Mouse (Mus musculus): ENCODE measurements around the gene Ust. TPM values are rescaled to one million over a fixed set of nuclear protein-coding genes. Genes with fewer than 3 reads are reported as not detected.

Gene Ust
- polyA plus RNA-seq, 1 experiment from 2014 or later: 8.4 TPM

DNA sequence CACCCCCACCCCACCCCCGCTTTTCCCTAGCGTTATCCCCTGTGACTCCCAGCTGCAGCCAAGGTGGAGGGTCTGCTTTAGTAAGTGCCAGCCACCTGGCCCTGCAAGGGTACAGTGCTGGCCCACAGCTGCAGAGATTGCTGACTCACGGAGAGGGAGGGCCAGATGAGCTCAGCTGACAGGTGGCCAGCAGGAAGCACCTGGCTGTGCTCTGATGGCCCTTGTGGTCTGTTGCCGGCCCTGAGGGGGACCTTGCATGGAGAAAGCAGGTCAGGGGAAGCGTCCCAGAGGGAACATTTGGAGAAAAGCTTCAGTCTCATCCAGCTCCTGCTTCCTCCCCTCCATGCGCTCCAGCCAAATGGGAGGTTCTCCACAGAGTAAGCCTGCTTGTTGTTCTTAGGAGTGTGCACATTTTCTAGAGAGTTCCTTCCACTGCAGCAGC, 231.3 kb downstream of the Ust start:
- ATAC-seq (ENCODE audit: low FRiP score, low read depth): peak; percentile 59; the same call in 1 of the 2 replicates
- no peak overlapping the region for H3K4me2 ChIP-seq
- H3K27ac ChIP-seq (replicated peaks): no peak overlapping the region
- no peak overlapping the region for H3K4me3 ChIP-seq
- H3K9ac ChIP-seq: no peak overlapping the region
- 0 out of 2 replicates have a peak, but pooled peaks cover 5% of the 10 kb centered on the region for H3K4me1 ChIP-seq (replicated peaks)
- no peaks in the 10 kb centered on the region for H3K36me3 ChIP-seq
- H3K27me3 ChIP-seq: no peaks in the 10 kb centered on the region
- H3K9me3 ChIP-seq: no peaks in the 10 kb centered on the region
- 31% methylated on average over 6 of the region's 6 CpGs for WGBS

DNA sequence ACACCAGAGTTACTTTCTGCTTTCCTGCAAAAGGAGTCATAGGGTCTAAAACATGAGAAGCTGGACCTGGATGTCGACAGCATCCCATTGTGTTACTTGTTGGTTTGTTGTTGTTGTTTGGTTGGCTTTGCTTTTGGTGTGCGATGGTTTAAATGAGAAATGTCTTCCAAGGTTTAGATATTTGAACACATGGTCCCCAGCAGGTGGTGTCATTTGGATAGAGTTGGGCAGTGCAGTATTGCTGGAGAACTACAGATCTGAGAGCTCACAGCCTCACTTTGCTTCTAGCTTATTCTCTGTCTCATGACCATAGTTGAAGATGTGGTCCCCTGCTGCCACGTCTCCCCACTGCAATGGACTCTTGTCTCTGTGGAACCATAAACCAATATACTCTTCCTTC, 234.6 kb downstream of the Ust start:
- H3K27ac ChIP-seq (replicated peaks): no peak overlapping the region
- no peaks in the 10 kb centered on the region for H3K9me3 ChIP-seq
- 0 out of 2 replicates have a peak, but pooled peaks cover 5% of the 10 kb centered on the region for H3K4me1 ChIP-seq (replicated peaks)
- H3K4me2 ChIP-seq: no peak overlapping the region
- no peaks in the 10 kb centered on the region for H3K27me3 ChIP-seq
- ATAC-seq (ENCODE audit: low FRiP score, low read depth): no peak
- WGBS: 85% methylated on average over 3 of the region's 3 CpGs
- no peak overlapping the region for H3K9ac ChIP-seq
- H3K4me3 ChIP-seq: no peak overlapping the region
- no peaks in the 10 kb centered on the region for H3K36me3 ChIP-seq

DNA sequence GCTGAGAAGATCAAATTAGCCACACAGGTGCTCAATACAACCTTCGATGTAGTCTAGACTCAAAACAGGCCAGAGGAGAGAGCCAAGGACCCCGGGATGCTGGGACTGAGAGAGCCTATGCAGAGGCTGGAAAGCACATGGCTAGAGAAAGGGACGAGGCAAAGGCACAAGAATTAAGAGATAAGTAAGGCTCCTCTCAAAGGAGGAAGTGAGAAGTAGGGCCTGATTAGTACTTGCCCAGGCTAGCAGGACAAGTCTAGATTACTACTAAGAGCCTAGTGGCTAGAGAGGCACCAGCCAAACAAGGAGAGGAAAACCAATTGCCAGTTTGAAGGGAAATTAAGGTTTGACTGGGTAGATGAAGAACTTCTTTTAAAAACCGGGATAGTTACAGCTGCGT, 241.5 kb downstream of the Ust start:
- no peaks in the 10 kb centered on the region for H3K27me3 ChIP-seq
- no peaks in the 10 kb centered on the region for H3K4me1 ChIP-seq (replicated peaks)
- H3K4me3 ChIP-seq: no peak overlapping the region
- no peaks in the 10 kb centered on the region for H3K36me3 ChIP-seq
- no peaks in the 10 kb centered on the region for H3K9me3 ChIP-seq
- no peak overlapping the region for H3K4me2 ChIP-seq
- H3K27ac ChIP-seq (replicated peaks): no peak overlapping the region
- WGBS: 82% methylated on average over 5 of the region's 5 CpGs
- ATAC-seq (ENCODE audit: low FRiP score, low read depth): no peak
- no peak overlapping the region for H3K9ac ChIP-seq

DNA sequence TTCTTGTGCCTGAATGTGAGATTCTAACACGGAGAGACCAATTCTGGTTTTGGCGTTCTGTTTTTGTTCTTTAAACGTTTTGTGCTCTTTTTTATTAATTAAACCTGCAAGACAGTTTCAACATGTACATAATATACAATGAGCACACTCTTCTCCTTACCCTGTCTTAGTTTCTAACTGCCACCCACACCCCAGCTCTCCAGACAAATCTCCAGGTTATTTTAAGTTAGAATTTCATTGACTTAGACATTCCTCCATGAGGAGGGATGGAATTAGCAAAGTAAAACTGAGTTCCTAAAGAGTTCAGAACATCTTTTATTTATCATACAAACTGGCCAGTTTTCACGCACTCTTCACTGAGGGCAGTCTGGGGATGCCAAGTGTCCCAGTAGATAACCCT, 248.9 kb downstream of the Ust start:
- Histone ChIP-seq H3K9me3 (no peaks in the 10 kb centered on the region), H3K9ac (no peak overlapping the region), H3K4me1 (replicated peaks) (no peaks in the 10 kb centered on the region), H3K27me3 (no peaks in the 10 kb centered on the region), H3K36me3 (no peaks in the 10 kb centered on the region), H3K4me2 (no peak overlapping the region), H3K4me3 (no peak overlapping the region), H3K27ac (replicated peaks) (no peak overlapping the region)
- ATAC-seq (ENCODE audit: low FRiP score, low read depth): no peak
- WGBS: 89% methylated on average over 4 of the region's 4 CpGs

DNA sequence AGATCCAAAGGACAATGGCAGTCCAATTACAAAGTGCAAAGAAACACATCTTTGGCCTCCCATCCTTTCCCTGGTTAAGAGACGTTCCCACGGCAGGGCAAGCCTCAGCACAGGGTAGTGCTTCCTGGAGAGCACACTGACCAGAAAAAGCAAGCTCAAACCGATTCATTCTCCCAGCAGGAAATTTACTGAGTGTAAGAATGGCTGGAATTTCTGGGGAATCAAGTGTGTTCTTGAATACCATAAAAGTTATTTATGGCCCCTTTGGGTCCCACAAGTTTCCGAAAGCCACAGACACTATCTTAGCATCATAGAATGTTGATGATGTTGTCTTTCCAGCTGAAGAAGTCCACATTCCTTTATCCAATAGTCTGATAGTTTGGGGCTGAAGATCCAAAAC, 258.9 kb downstream of the Ust start:
- H3K27me3 ChIP-seq: no peaks in the 10 kb centered on the region
- ATAC-seq (ENCODE audit: low FRiP score, low read depth): no peak
- WGBS: 43% methylated on average over 4 of the region's 4 CpGs
- no peaks in the 10 kb centered on the region for H3K9me3 ChIP-seq
- no peak overlapping the region for H3K4me2 ChIP-seq
- H3K9ac ChIP-seq: no peak overlapping the region
- no peaks in the 10 kb centered on the region for H3K36me3 ChIP-seq
- H3K27ac ChIP-seq (replicated peaks): no peak overlapping the region
- H3K4me1 ChIP-seq (replicated peaks): no peaks in the 10 kb centered on the region
- H3K4me3 ChIP-seq: no peak overlapping the region

DNA sequence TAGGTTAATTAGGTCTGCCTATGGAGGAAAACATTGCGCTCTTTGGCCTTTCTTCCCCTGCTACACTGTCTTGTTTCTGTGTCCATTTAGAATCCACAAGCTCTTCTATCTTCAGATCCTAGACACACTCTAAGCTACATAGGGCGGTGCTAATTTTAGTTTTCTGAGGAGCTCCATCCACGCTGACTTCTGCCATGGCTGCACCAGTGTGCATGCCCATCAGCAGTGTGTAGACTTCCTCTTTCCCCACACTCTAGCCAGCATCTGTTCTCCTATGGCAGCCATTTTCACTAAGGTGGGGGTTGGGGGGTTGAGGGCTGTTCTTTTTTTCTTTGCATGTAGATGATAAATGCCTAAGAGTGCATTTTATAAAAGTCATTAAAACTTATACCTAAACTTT, 268.6 kb downstream of the Ust start:
- Histone ChIP-seq H3K36me3 (no peaks in the 10 kb centered on the region), H3K27me3 (no peaks in the 10 kb centered on the region)

DNA sequence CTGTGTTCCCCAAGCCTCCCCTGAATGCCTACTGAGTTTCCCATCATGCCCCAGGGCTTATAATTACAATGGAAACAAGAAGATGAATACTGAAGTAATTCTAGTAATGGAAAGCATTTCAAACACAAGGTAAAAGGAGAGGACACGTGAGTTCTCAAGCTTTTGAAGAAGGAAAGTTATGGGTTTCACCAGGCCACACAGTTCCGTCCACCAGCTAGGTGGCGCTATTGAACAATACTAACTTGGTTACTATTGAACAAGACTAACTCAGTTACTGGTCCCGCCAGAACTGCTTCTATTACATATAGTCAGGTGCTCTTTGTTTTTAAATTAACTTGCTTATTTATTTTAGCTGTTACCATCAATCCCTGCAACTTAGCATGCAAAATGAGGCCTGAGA, 276.3 kb downstream of the Ust start:
- Histone ChIP-seq H3K4me1 (replicated peaks) (no peaks in the 10 kb centered on the region), H3K4me3 (no peak overlapping the region), H3K9ac (no peak overlapping the region), H3K27ac (replicated peaks) (no peak overlapping the region), H3K36me3 (no peaks in the 10 kb centered on the region), H3K4me2 (no peak overlapping the region), H3K9me3 (no peaks in the 10 kb centered on the region), H3K27me3 (no peaks in the 10 kb centered on the region)
- 0 out of 2 replicates have a peak, but pooled peaks have one; percentile 54 for ATAC-seq (ENCODE audit: low FRiP score, low read depth)
- 13% methylated on average over 4 of the region's 4 CpGs for WGBS

More for the DNA sequence above, 268.6 kb downstream of the Ust start:
- H3K4me1 ChIP-seq (replicated peaks): no peaks in the 10 kb centered on the region
- no peak overlapping the region for H3K27ac ChIP-seq (replicated peaks)
- 93% methylated on average over 3 of the region's 3 CpGs for WGBS
- no peaks in the 10 kb centered on the region for H3K9me3 ChIP-seq
- H3K4me2 ChIP-seq: no peak overlapping the region
- ATAC-seq (ENCODE audit: low FRiP score, low read depth): no peak
- H3K4me3 ChIP-seq: no peak overlapping the region
- H3K9ac ChIP-seq: no peak overlapping the region

DNA sequence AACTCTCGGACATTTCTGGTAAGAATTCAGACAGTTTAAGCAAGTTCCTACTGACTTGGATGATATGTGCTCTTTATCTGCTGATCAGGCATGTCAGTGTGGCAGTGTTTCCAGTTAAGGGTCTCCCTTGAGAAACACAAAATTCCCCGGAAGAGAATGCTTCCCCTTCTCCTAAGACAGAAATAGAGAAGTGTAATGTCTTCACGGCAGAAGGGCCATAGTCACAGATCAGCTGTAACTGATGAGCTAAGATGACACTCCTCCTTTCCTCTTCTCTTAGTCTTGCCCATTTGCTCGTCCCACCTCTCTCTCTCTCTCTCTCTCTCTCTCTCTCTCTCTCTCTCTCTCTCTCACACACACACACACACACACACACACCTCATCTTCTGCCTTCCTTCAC, 277.9 kb downstream of the Ust start:
- 69% methylated on average over 4 of the region's 4 CpGs for WGBS
- no peaks in the 10 kb centered on the region for H3K36me3 ChIP-seq
- no peaks in the 10 kb centered on the region for H3K4me1 ChIP-seq (replicated peaks)
- ATAC-seq (ENCODE audit: low FRiP score, low read depth): no peak
- H3K4me2 ChIP-seq: no peak overlapping the region
- H3K9me3 ChIP-seq: no peaks in the 10 kb centered on the region
- H3K4me3 ChIP-seq: no peak overlapping the region
- H3K27ac ChIP-seq (replicated peaks): no peak overlapping the region
- H3K27me3 ChIP-seq: no peaks in the 10 kb centered on the region
- no peak overlapping the region for H3K9ac ChIP-seq

DNA sequence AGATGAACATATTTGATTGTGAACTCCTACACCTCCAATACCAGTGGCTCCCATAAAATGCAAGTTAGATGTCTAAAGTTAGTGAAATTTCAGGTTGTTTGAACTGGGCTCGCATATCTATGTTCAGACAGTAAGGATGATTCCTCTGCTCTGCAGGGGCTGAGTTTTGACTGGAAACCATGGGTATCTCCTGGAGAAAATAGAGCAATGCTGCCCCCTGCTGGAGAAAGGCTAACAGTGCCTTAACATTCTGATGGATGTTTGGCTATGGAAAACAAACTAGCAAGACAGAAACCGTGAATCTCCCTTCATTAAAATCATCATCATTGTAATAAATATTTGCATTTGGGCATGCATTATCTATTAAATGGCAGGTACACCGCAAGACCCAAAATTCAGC, 278.4 kb downstream of the Ust start:
- 13% methylated on average over 3 of the region's 3 CpGs for WGBS
- no peak overlapping the region for H3K9ac ChIP-seq
- no peaks in the 10 kb centered on the region for H3K36me3 ChIP-seq
- H3K9me3 ChIP-seq: no peaks in the 10 kb centered on the region
- ATAC-seq (ENCODE audit: low FRiP score, low read depth): peak; percentile 67
- H3K27ac ChIP-seq (replicated peaks): no peak overlapping the region
- H3K4me3 ChIP-seq: no peak overlapping the region
- H3K4me2 ChIP-seq: no peak overlapping the region
- H3K27me3 ChIP-seq: no peaks in the 10 kb centered on the region
- no peaks in the 10 kb centered on the region for H3K4me1 ChIP-seq (replicated peaks)

DNA sequence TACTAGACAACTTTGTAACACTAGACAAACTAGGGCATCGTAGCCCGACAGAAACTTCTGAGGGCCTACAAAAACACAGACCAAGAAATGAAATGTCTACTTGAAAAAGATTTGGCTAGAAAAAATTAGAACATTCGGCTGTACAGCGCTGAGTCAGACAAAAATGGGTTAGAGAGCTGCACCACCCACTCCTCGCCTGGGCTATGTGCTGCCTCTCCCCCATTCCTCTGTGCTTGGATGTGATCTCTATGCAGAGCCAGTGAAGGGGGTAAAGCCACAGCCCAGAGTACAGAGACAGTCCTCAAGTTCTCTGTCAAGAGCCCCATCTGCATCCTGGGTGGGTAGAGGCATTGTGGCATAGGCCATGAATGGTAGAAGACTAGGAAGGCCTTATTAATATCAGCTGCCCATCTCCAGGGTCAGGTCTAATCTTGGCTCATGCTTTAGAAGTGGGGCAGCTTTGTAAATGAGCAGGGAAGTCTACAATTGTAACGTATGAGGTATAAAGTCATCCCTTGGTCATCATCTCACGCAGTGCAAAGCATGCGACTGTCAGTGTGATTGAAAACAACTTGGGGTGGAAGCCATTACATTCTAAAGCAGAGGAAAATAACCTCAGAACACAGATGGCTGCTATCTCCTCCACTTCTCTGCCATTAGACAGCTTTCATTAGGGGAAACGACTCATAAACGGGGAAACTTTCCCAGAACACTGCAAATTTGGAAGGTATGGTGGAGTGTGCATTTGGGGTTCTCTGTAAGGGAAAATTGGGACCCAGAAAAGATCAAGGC, 281.6 kb downstream of the Ust start:
- Histone ChIP-seq H3K27ac (replicated peaks) (no peak overlapping the region), H3K27me3 (no peaks in the 10 kb centered on the region), H3K36me3 (no peaks in the 10 kb centered on the region), H3K9ac (no peak overlapping the region), H3K4me2 (no peak overlapping the region), H3K4me3 (no peak overlapping the region), H3K4me1 (replicated peaks) (no peaks in the 10 kb centered on the region), H3K9me3 (no peaks in the 10 kb centered on the region)
- 93% methylated on average over 10 of the region's 10 CpGs for WGBS
- ATAC-seq (ENCODE audit: low FRiP score, low read depth): no peak

DNA sequence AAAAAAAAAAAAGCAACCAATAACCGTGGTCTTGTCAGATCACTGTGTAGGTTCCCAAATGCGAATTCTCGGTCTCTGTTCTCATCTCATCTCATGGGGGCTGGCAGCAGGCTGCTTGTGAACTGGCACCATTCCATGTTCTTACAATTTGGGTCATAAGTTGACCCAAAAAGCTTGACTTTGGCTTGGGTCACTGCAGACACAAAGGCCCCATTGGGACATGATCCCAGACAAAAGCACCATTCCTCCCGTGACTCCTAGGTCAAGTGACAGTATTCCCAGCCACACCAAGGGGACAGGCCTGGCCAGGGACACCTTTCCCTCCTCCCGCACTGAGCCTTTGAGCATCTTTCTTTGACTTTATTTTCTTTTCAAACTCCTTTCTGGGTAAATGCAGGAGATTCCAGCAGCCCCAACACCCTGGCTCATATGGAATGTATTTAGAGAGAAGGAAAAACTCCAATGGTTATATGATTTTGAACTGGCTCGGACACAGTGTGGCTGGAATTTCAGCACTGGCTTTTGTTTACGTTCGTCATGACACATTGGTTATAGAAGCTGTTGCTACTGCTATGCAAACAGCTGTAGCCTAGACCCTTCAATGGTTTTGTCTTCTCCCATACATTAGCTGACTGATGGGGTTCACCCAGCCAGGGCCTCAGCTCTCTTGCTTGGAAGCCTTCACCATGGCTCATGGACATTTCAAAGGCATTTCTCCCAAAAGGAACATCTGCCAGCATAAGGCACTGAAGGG, 285.3 kb downstream of the Ust start:
- Histone ChIP-seq H3K9me3 (no peaks in the 10 kb centered on the region), H3K9ac (no peak overlapping the region), H3K27me3 (no peaks in the 10 kb centered on the region), H3K27ac (replicated peaks) (no peak overlapping the region), H3K4me2 (no peak overlapping the region), H3K4me1 (replicated peaks) (no peaks in the 10 kb centered on the region), H3K36me3 (no peaks in the 10 kb centered on the region), H3K4me3 (no peak overlapping the region)
- no peak for ATAC-seq (ENCODE audit: low FRiP score, low read depth)
- 81% methylated on average over 8 of the region's 8 CpGs for WGBS

DNA sequence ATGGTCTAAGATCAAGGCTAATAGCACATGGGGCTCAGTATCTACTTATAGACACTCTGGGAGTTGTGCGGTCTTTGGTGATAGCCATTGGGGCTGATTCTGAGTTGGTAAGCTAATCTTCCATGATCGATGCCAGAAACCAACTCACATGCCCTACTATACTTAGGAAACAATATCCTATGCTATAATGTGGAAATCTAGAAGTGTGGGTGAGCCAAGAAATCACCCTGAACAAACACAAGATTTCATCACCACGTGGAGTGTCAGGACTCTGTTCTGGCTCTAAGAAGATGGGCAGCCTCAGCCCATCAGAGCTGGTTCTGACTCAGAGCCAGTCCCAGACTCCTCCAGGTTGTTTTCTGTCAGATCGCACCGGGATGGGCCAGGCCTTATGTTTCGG, 286.1 kb downstream of the Ust start:
- Histone ChIP-seq H3K36me3 (no peaks in the 10 kb centered on the region), H3K4me3 (no peak overlapping the region), H3K4me2 (no peak overlapping the region), H3K9me3 (no peaks in the 10 kb centered on the region), H3K9ac (no peak overlapping the region), H3K4me1 (replicated peaks) (no peaks in the 10 kb centered on the region), H3K27ac (replicated peaks) (no peak overlapping the region), H3K27me3 (no peaks in the 10 kb centered on the region)
- 93% methylated on average over 6 of the region's 6 CpGs for WGBS
- ATAC-seq (ENCODE audit: low FRiP score, low read depth): no peak
